Mouse (Mus musculus) midbrain, embryonic 11.5 days (tissue): ENCODE measurements around the gene Fgfrl1. TPM values are rescaled to one million over a fixed set of nuclear protein-coding genes. Genes with fewer than 3 reads are reported as not detected.

ENCODE experiments used
- ATAC-seq: fragments of 200-750 bp; cut with Nextera tagmentation; 2 replicates; pipeline ENCODE4 v1.8.0; 2017; ENCODE audit warnings: moderate TSS enrichment, moderate library complexity; ENCODE audit not compliant: low FRiP score
- DNase-seq: peaks from one replicate; pipeline ENCODE4 v3.0.0; 2015; ENCODE audit warnings: low spot score; ENCODE audit errors: missing footprints
- H3K27ac ChIP-seq: fragments of 300-500 bp; sonication (generic); 2 replicates; pipeline ENCODE4 v1.5.1; 2014; ENCODE audit warnings: low read depth, low read length
- H3K27me3 ChIP-seq: fragments of 300-500 bp; sonication (generic); 2 replicates; pipeline ENCODE4 v1.6.1; 2014; ENCODE audit warnings: mild to moderate bottlenecking, low read length, moderate library complexity, mixed read lengths; ENCODE audit not compliant: control insufficient read depth, insufficient read depth
- H3K36me3 ChIP-seq: fragments of 300-500 bp; sonication (generic); 2 replicates; pipeline ENCODE4 v1.6.1; 2014; ENCODE audit warnings: mild to moderate bottlenecking, low read length, moderate library complexity, mixed read lengths; ENCODE audit not compliant: control insufficient read depth, insufficient read depth
- H3K4me1 ChIP-seq: fragments of 300-500 bp; sonication (generic); 2 replicates; pipeline ENCODE4 v1.6.1; 2014; ENCODE audit warnings: low read length; ENCODE audit not compliant: control insufficient read depth, insufficient read depth
- H3K4me2 ChIP-seq: fragments of 300-500 bp; sonication (generic); 2 replicates; pipeline ENCODE4 v1.6.1; 2014; ENCODE audit warnings: mild to moderate bottlenecking, moderate library complexity
- H3K4me3 ChIP-seq: fragments of 300-500 bp; sonication (generic); 2 replicates; pipeline ENCODE4 v1.5.1; 2014; ENCODE audit warnings: low read depth, low read length
- H3K9ac ChIP-seq: fragments of 300-500 bp; sonication (generic); 2 replicates; pipeline ENCODE4 v1.6.1; 2014; ENCODE audit warnings: low read length
- H3K9me3 ChIP-seq: fragments of 300-500 bp; sonication (generic); 2 replicates; pipeline ENCODE4 v1.6.1; 2016; ENCODE audit warnings: low read length; ENCODE audit not compliant: control insufficient read depth
- WGBS: fragments of 180-500 bp; shearing (Covaris S2); extraction: QIAGEN DNeasy Blood & Tissue Kit; methylation state at CpG from one replicate; pipeline ENCODE4 v1.1.7; 2014; 5-methylcytosine and 5-hydroxymethylcytosine counted together
- polyA plus RNA-seq: library from polyadenylated mRNA; unstranded; fragments of >200 nt; fragmentation: Nextera tagmentation; extraction: Ambion mirVana; gene quantifications from 2 replicates; pipeline ENCODE4 v1.2.1, GENCODE M21; 2014

Fgfrl1 gene
- polyA plus RNA-seq, 1 experiment from 2014 or later = 15.0 TPM

- H3K36me3 ChIP-seq = no peaks in the 10 kb centered on the region
- no peaks in the 10 kb centered on the region for H3K27me3 ChIP-seq
- no peak overlapping the region for H3K4me2 ChIP-seq
- no peak overlapping the region for H3K9ac ChIP-seq
- no peaks in the 10 kb centered on the region for H3K9me3 ChIP-seq
- H3K27ac ChIP-seq = no peak overlapping the region
- WGBS = 42% methylated on average over 4 of the region's 4 CpGs
- DNase-seq (no peak), ATAC-seq (no peak)
- H3K4me1 ChIP-seq = peaks cover 4% of the 10 kb centered on the region; the same call in 1 of the 2 replicates
- no peak overlapping the region for H3K4me3 ChIP-seq
Observed at GRCm38 (mm10) chr5:108718051-108718450, 25.9 kb downstream of the Fgfrl1 start.

GRCm38 (mm10) chr5:108719761-108720160 lies 27.6 kb downstream of the Fgfrl1 start:
- no peak for DNase-seq
- H3K9me3 ChIP-seq = no peaks in the 10 kb centered on the region
- H3K36me3 ChIP-seq = no peaks in the 10 kb centered on the region
- no peak overlapping the region for H3K4me2 ChIP-seq
- H3K4me3 ChIP-seq = no peak overlapping the region
- no peak overlapping the region for H3K27ac ChIP-seq
- ATAC-seq = no peak
- H3K9ac ChIP-seq = no peak overlapping the region
- WGBS = 73% methylated on average over 7 of the region's 7 CpGs
- H3K4me1 ChIP-seq = peaks cover 4% of the 10 kb centered on the region; the same call in 1 of the 2 replicates
- H3K27me3 ChIP-seq = no peaks in the 10 kb centered on the region

DNA sequence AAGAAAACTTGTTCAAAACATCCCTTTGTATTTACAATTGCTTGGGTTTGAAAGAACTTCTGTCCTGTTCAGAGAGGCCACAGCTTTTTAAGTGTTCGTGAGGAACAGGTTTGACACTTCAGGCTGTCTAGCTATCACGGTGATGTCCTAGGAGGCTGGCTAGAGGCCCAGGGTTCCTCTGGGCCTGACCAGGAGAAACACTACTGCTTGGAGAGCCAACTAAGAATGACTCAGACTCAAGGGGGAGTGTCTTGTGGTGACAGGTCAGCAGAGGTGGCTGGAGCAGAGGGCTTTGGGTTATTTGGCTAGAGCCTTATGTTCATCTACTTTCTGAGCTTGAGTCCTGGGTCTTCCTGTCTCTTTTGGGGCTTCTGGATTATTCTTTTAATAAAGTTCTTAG lies 31.8 kb downstream of the Fgfrl1 start:
- Histone ChIP-seq H3K9me3 (no peaks in the 10 kb centered on the region), H3K27ac (no peak overlapping the region), H3K4me2 (no peak overlapping the region), H3K9ac (no peak overlapping the region), H3K27me3 (no peaks in the 10 kb centered on the region), H3K4me1 (no peaks in the 10 kb centered on the region), H3K36me3 (no peaks in the 10 kb centered on the region), H3K4me3 (no peak overlapping the region)
- 87% methylated on average over 2 of the region's 2 CpGs for WGBS
- no peak for DNase-seq
- no peak for ATAC-seq

DNA sequence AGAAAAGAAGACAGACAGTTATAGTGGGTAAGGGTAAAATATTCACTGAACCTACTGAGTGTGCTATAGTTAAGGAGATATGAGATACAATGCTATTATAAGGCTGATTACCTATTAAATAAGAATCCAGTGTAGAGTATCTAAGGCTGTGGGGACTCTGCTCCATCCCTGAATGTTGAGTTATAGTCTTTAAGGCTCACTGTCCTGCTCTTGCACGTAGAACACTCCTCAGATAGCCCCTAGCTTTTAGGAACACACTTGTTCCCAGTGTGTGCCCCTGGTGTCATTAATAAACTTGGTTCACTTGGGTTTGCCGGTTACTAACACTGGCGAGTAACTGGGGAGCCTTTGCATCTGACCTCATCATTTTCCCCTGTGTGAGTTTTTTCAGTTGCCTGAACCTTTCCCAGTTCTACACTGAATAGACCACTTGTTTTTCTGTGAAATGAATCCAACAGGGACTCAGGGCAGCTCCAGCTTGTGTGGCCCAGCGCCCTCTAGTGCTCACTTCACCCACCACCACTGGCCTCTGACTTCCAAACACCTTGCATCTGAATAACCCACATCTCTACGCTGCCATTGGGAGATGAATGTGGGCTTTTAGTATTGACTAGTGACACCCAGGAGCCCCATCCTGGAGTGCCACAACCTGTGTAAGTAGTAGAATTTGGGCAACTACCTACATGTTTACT lies 34.5 kb downstream of the Fgfrl1 start:
- DNase-seq (peak; percentile 96), ATAC-seq (peak; percentile 87)
- H3K27me3 ChIP-seq = no peaks in the 10 kb centered on the region
- H3K27ac ChIP-seq = no peak overlapping the region
- H3K4me3 ChIP-seq = no peak overlapping the region
- H3K4me2 ChIP-seq = no peak overlapping the region
- no peaks in the 10 kb centered on the region for H3K9me3 ChIP-seq
- no peaks in the 10 kb centered on the region for H3K4me1 ChIP-seq
- H3K36me3 ChIP-seq = no peaks in the 10 kb centered on the region
- no peak overlapping the region for H3K9ac ChIP-seq
- WGBS = 28% methylated on average over 5 of the region's 5 CpGs

- H3K27me3 ChIP-seq = no peaks in the 10 kb centered on the region
- no peak overlapping the region for H3K9ac ChIP-seq
- 95% methylated on average over 1 of the region's 1 CpGs for WGBS
- H3K4me1 ChIP-seq = no peaks in the 10 kb centered on the region
- H3K4me2 ChIP-seq = no peak overlapping the region
- no peaks in the 10 kb centered on the region for H3K9me3 ChIP-seq
- no peak overlapping the region for H3K4me3 ChIP-seq
- ATAC-seq = 0 out of 2 replicates have a peak, but pooled peaks have one; percentile 30
- no peak overlapping the region for H3K27ac ChIP-seq
- DNase-seq = no peak
- no peaks in the 10 kb centered on the region for H3K36me3 ChIP-seq
Observed at GRCm38 (mm10) chr5:108727425-108727824, 35.2 kb downstream of the Fgfrl1 start.

- no peaks in the 10 kb centered on the region for H3K27me3 ChIP-seq
- H3K4me2 ChIP-seq = no peak overlapping the region
- WGBS = 79% methylated on average over 2 of the region's 2 CpGs
- no peaks in the 10 kb centered on the region for H3K36me3 ChIP-seq
- no peaks in the 10 kb centered on the region for H3K4me1 ChIP-seq
- DNase-seq (no peak), ATAC-seq (no peak)
- H3K27ac ChIP-seq = no peak overlapping the region
- H3K9ac ChIP-seq = no peak overlapping the region
- no peak overlapping the region for H3K4me3 ChIP-seq
- H3K9me3 ChIP-seq = no peaks in the 10 kb centered on the region
Observed at GRCm38 (mm10) chr5:108741844-108742243, 49.7 kb downstream of the Fgfrl1 start.

DNA sequence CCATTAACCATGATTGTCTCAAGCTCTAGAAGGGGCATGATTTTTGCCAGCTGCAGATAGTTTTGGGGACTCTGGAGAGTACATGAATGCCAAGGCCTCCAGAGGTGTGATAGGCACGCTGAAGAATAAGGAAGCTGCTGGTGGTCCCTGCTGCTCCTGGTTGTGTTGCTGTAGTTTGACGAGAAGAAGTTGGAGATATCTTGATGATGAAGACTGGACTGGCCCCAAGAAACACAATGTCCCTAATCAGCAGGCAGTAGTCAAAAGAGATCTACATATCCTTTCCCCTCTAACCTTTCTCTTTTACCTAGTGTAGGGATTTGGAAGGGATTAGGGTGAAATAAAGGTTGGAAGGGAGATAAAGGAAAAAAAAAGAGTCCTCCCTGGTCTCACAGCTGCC lies 50.4 kb downstream of the Fgfrl1 start:
- Histone ChIP-seq H3K4me3 (no peak overlapping the region), H3K27ac (no peak overlapping the region), H3K9ac (no peak overlapping the region), H3K4me2 (no peak overlapping the region), H3K27me3 (no peaks in the 10 kb centered on the region), H3K9me3 (no peaks in the 10 kb centered on the region), H3K36me3 (no peaks in the 10 kb centered on the region), H3K4me1 (no peaks in the 10 kb centered on the region)
- DNase-seq (no peak), ATAC-seq (no peak)
- WGBS = 55% methylated on average over 2 of the region's 2 CpGs

DNA sequence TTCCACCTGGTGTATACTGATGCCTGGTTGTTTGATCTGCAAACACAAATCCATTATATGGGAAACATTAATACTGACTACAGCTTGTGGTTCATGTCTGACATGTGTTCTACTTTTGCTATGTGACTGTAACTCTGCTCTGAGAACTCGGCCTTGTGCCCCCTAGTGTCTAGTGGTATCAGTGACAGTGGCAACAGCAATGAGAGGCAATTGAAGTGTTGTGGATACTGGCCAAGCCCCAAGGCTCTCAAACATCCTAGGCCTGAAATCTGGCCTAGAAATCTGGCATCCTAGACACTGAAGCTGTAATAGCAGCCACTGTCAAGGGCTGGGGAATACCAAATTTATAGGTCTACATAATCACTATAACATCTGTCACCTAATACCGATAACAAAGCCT lies 51.7 kb downstream of the Fgfrl1 start:
- Histone ChIP-seq H3K4me3 (no peak overlapping the region), H3K9ac (no peak overlapping the region), H3K27me3 (no peaks in the 10 kb centered on the region), H3K4me2 (no peak overlapping the region), H3K4me1 (no peaks in the 10 kb centered on the region), H3K27ac (no peak overlapping the region), H3K9me3 (no peaks in the 10 kb centered on the region), H3K36me3 (no peaks in the 10 kb centered on the region)
- no peak for DNase-seq
- ATAC-seq = no peak
- 59% methylated on average over 2 of the region's 2 CpGs for WGBS

DNA sequence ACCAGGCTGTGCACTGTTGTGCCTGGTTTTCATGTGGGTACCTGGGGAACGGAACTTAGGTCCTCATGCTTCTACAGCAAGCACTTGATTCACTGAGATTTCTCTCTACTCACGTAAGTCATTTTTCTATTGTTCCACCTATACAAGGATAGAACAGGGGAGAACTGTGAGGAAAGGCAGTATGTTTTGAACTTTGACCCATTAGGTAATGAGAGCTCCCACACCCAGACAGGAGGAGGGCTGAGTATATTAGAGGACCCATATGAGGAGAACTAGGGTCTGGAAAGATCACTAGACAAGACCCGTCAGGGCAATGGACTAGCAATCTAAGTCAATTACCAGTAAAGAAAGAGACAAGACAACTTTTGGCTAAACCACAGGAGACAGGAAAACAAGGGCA lies 52.4 kb downstream of the Fgfrl1 start:
- no peaks in the 10 kb centered on the region for H3K27me3 ChIP-seq
- no peaks in the 10 kb centered on the region for H3K36me3 ChIP-seq
- DNase-seq (no peak), ATAC-seq (no peak)
- no peaks in the 10 kb centered on the region for H3K4me1 ChIP-seq
- no peak overlapping the region for H3K9ac ChIP-seq
- no peak overlapping the region for H3K4me2 ChIP-seq
- no peaks in the 10 kb centered on the region for H3K9me3 ChIP-seq
- H3K27ac ChIP-seq = no peak overlapping the region
- H3K4me3 ChIP-seq = no peak overlapping the region
- 83% methylated on average over 3 of the region's 3 CpGs for WGBS
